Mouse (Mus musculus) ES-E14 (cell line): ENCODE measurements around the gene Tcf12. TPM values are rescaled to one million over a fixed set of nuclear protein-coding genes. Genes with fewer than 3 reads are reported as not detected.

Experiments
- DNase-seq: peaks from one replicate; pipeline ENCODE4 v3.0.0-alpha.2; 2013; ENCODE audit warnings: low read depth, low spot score
- H3K27ac ChIP-seq: 2 replicates; pipeline ENCODE4 v1.5.1; 2012; ENCODE audit warnings: low read depth, mild to moderate bottlenecking, low read length, moderate library complexity, mixed read lengths; ENCODE audit not compliant: poor library complexity, insufficient read depth, severe bottlenecking
- H3K36me3 ChIP-seq: 2 replicates; pipeline ENCODE4 v1.6.1; 2012; ENCODE audit warnings: mild to moderate bottlenecking, low read length, moderate library complexity, mixed read lengths; ENCODE audit not compliant: control insufficient read depth, poor library complexity, insufficient read depth, severe bottlenecking
- H3K4me1 ChIP-seq, 2 experiments: fragments of 150-350 bp in 1 of 2; sonication (generic) in 1 of 2; 2 replicates each; pipeline ENCODE4 v1.6.1; 2012; ENCODE audit warnings: low read length in 2 of 2, mild to moderate bottlenecking in 1 of 2, mixed read lengths in 1 of 2; ENCODE audit not compliant: control insufficient read depth in 2 of 2, insufficient read depth in 2 of 2, poor library complexity in 1 of 2
- H3K4me3 ChIP-seq, 2 experiments: fragments of 150-350 bp in 1 of 2; sonication (generic) in 1 of 2; 2 replicates each; pipeline ENCODE4 v1.5.1; 2012; ENCODE audit warnings: low read length in 2 of 2, low read depth in 1 of 2, mild to moderate bottlenecking in 1 of 2, mixed read lengths in 1 of 2; ENCODE audit not compliant: insufficient read depth in 1 of 2, poor library complexity in 1 of 2, severe bottlenecking in 1 of 2
- H3K9ac ChIP-seq: 2 replicates; pipeline ENCODE4 v1.6.1; 2012; ENCODE audit warnings: low read depth, mild to moderate bottlenecking, low read length, mixed read lengths; ENCODE audit not compliant: poor library complexity, insufficient read depth, severe bottlenecking
- H3K9me3 ChIP-seq: fragments of 150-350 bp; sonication (generic); 2 replicates; pipeline ENCODE4 v1.6.1; 2012; ENCODE audit warnings: low read depth, mild to moderate bottlenecking, low read length; ENCODE audit not compliant: control insufficient read depth, insufficient read depth
- CHD2 ChIP-seq: IDR thresholded peaks from 2 replicates; pipeline ENCODE4 v1.6.1; 2014; ENCODE audit warnings: mild to moderate bottlenecking, low read depth, low read length, inconsistent platforms
- HCFC1 ChIP-seq: IDR thresholded peaks from 2 replicates; pipeline ENCODE4 v1.6.1; 2012; ENCODE audit warnings: low read length, inconsistent platforms, borderline replicate concordance; ENCODE audit not compliant: insufficient read depth
- MAFK ChIP-seq: IDR thresholded peaks from 2 replicates; pipeline ENCODE4 v1.6.1; 2014; ENCODE audit warnings: mild to moderate bottlenecking, low read depth, low read length, inconsistent platforms; ENCODE audit not compliant: insufficient read depth
- ZC3H11A ChIP-seq: IDR thresholded peaks from 2 replicates; pipeline ENCODE4 v1.6.1; 2012; ENCODE audit warnings: low read depth, mild to moderate bottlenecking, inconsistent platforms, low read length, borderline replicate concordance
- ZNF384 ChIP-seq: IDR thresholded peaks from 2 replicates; pipeline ENCODE4 v1.6.1; 2012; ENCODE audit warnings: low read depth, low read length, inconsistent platforms
- in situ Hi-C, 2 experiments: fragments of 600-800 bp; cut with MboI; formaldehyde crosslinking; loops; one replicate each; pipeline ENCODE4 v1.15.1; 2025; ENCODE audit warnings: low sequenced_read_pairs in 2 of 2, inconsistent platforms in 1 of 2; ENCODE audit not compliant: unreplicated experiment in 2 of 2
- total RNA-seq: library from RNA; depleted of rRNA; stranded (reverse); fragments of 300-350 nt; gene quantifications from 2 replicates; pipeline ENCODE4 v1.2.3, GENCODE M21; 2012

Gene Tcf12
- total RNA-seq, 1 experiment, result 17.3 TPM

- no peak for DNase-seq
- H3K36me3 ChIP-seq, result no peaks in the 10 kb centered on the region
- no peak overlapping the region for H3K9ac ChIP-seq
- H3K27ac ChIP-seq, result no peak overlapping the region
- in situ Hi-C loops, result no loop called here
- H3K9me3 ChIP-seq, result no peaks in the 10 kb centered on the region
- H3K4me3 ChIP-seq, result no peak overlapping the region
- TF ChIP-seq CHD2, result no peak
- no peak for TF ChIP-seq ZC3H11A
- no peak for TF ChIP-seq MAFK
- no peak for TF ChIP-seq HCFC1
- TF ChIP-seq ZNF384, result no peak
- H3K4me1 ChIP-seq, result 0 out of 4 replicates have a peak, but pooled peaks cover 0 to 2% of the 10 kb centered on the region in 2 experiments
These were observed 17.0 kb downstream of the Tcf12 start for GRCm38 (mm10) chr9:72094675-72095074.

GRCm38 (mm10) chr9:72092191-72092590 lies 19.5 kb downstream of the Tcf12 start:
- TF ChIP-seq HCFC1 (no peak), ZC3H11A (no peak), CHD2 (no peak), ZNF384 (no peak)
- no peaks in the 10 kb centered on the region for H3K36me3 ChIP-seq
- 0 out of 4 replicates have a peak, but pooled peaks cover 0 to 2% of the 10 kb centered on the region in 2 experiments for H3K4me1 ChIP-seq
- H3K9me3 ChIP-seq, result no peaks in the 10 kb centered on the region
- in situ Hi-C loops, result no loop called here
- H3K4me3 ChIP-seq, result no peak overlapping the region
- H3K9ac ChIP-seq, result no peak overlapping the region
- no peak overlapping the region for H3K27ac ChIP-seq
- DNase-seq, result no peak

GRCm38 (mm10) chr9:72088893-72089611 lies 22.6 kb downstream of the Tcf12 start:
- no peak overlapping the region for H3K4me3 ChIP-seq
- DNase-seq, result no peak
- no peak overlapping the region for H3K27ac ChIP-seq
- no peaks in the 10 kb centered on the region for H3K36me3 ChIP-seq
- H3K9me3 ChIP-seq, result no peaks in the 10 kb centered on the region
- in situ Hi-C loops, result no loop called here
- H3K4me1 ChIP-seq, result 0 out of 4 replicates have a peak, but pooled peaks cover 0 to 3% of the 10 kb centered on the region in 2 experiments
- TF ChIP-seq ZC3H11A, result no peak
- TF ChIP-seq CHD2, result no peak
- no peak for TF ChIP-seq HCFC1
- TF ChIP-seq MAFK, result no peak
- no peak for TF ChIP-seq ZNF384
- no peak overlapping the region for H3K9ac ChIP-seq

- H3K4me1 ChIP-seq, result 0 out of 4 replicates have a peak, but pooled peaks cover 0 to 1% of the 10 kb centered on the region in 2 experiments
- no peaks in the 10 kb centered on the region for H3K9me3 ChIP-seq
- H3K4me3 ChIP-seq, result no peak overlapping the region
- no peak for DNase-seq
- H3K27ac ChIP-seq, result no peak overlapping the region
- TF ChIP-seq ZC3H11A (no peak), ZNF384 (no peak)
- in situ Hi-C loops, result no loop called here
- H3K9ac ChIP-seq, result no peak overlapping the region
- H3K36me3 ChIP-seq, result no peaks in the 10 kb centered on the region
These were observed 26.7 kb downstream of the Tcf12 start for GRCm38 (mm10) chr9:72085017-72085416.

GRCm38 (mm10) chr9:72084131-72084530 lies 27.5 kb downstream of the Tcf12 start:
- no peak for DNase-seq
- H3K36me3 ChIP-seq, result no peaks in the 10 kb centered on the region
- no peaks in the 10 kb centered on the region for H3K9me3 ChIP-seq
- TF ChIP-seq CHD2 (no peak), HCFC1 (no peak), MAFK (no peak), ZNF384 (no peak), ZC3H11A (no peak)
- no peak overlapping the region for H3K4me3 ChIP-seq
- H3K9ac ChIP-seq, result no peak overlapping the region
- no peak overlapping the region for H3K27ac ChIP-seq
- in situ Hi-C loops, result no loop called here
- H3K4me1 ChIP-seq, result 0 out of 4 replicates have a peak, but pooled peaks cover 0 to 1% of the 10 kb centered on the region in 2 experiments
